Mouse (Mus musculus) lung, postnatal 25 days (tissue): ENCODE results near the gene Sphk2.

Source experiments
- DNase-seq: peaks from one replicate; pipeline ENCODE4 v3.0.0; 2022; ENCODE audit warnings: low spot score

The Sphk2 gene

DNA sequence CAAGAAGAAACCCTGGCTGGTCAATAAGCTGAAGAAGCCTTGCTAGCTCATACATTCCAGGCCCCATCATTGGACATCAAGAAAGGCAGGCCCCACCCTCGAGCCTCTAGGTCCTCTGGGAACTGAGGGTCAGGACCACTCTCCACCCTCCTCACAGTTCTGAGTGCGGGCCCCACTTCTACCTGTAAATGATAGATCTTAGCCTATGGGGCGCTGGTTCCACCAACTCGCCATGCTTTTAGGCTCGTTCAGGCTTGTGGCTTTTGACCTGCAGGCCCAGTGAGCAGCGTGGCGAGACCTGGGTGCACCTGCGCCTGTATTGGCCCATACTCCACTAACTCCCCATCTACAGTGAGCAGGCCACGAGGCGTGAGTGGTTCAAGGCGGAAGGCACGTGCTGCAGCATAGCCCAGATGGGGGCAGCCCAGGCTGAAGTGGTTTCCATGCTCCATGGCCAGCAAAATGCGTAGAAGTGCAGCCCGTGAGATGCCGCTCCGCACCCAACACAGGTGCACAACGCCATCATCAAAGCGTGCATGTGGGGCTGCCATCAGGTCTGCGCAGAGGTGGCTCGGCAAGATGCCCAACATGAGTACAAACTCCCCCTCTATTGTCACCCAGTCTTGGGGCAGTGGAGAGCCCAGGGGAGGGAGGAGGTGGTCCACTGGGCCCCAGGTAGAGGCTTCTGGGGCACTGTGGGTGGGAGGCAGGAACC is 7.2 kb downstream of the Sphk2 start:
- no peak for DNase-seq

DNA sequence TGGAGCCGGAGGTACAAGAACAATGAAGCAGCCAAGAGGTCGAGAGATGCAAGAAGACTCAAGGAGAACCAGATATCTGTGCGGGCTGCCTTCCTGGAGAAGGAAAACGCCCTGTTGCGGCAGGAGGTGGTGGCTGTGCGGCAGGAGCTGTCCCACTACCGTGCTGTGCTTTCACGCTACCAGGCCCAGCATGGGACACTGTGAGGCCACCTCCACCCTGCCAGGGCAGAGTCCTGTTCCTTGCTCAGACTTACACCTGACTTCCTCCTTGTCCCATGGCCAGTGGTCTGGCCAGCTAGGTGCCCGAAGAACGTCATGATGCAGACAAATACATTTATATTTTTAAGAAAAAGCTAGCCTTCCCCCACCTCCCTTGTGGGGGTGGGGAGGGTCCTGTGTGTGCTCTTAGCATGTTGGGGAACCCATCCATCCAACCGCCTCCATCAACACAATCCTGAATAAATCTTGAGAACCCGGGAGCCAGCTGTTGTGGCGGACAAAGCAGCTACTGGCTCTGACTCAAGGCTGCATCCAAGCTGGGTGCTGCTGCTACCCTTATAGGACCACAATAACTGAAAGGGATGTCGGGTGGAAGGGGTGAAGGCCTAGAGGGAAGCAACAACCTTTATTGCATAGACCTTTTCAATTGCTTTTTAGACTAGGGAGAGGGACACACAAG is 8.0 kb downstream of the Sphk2 start:
- DNase-seq: no peak

GRCm38 (mm10) chr7:45709036-45709435 is 8.8 kb downstream of the Sphk2 start:
- no peak for DNase-seq

- DNase-seq: no peak
Observed at GRCm38 (mm10) chr7:45708221-45708761, 9.5 kb downstream of the Sphk2 start.

DNA sequence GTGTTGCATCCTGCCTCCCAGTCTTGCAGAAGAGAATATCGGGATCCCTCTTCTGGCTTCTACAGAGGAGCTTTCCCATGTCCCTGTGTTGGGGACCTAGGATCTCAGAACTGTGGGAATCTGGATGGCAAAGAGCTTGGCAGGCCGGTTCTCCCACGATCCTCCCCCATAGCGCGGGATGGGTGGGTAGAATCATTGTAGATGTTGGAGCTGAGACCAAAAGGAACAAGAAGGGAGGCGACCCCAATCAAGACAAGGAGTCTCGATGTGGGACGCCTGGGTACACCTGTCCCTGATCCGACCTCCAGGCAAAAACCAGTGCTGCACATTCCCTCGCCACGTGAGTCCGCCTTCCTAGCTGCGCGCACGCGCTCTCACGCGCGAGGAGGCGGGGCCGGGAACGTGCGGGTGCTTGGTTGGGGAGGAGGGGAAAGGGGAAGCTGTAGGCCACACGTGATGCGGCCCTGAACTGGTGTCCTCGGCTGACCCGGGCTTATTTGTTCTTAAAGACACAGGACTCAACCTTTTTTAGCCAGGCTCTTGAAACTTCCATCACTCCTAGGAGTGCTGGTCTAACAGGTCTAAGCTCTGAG is 10.3 kb downstream of the Sphk2 start:
- DNase-seq: peak; percentile 97

DNA sequence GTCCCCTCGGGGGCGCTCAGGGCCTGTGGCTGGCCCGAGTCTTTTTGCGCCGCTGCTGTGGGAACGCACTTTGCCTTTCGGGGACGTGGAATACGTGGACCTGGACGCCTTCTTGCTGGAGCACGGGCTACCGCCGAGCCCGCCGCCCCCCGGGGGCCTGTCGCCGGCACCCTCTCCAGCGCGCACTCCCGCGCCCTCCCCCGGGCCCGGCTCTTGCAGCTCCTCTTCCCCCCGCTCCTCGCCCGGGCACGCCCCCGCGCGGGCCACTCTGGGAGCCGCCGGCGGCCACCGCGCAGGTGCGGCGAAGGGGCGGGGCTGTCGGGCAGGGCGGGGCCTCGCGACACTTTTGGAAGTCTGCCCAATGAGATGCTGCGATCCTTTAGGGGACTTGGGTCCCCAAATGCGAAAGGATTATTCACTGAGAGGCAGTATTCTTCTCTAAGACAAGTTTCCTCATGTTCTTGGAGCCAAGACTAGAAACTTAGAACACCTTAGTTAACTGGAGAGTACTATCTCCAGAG is 11.0 kb downstream of the Sphk2 start:
- DNase-seq: peak; percentile 90

DNA sequence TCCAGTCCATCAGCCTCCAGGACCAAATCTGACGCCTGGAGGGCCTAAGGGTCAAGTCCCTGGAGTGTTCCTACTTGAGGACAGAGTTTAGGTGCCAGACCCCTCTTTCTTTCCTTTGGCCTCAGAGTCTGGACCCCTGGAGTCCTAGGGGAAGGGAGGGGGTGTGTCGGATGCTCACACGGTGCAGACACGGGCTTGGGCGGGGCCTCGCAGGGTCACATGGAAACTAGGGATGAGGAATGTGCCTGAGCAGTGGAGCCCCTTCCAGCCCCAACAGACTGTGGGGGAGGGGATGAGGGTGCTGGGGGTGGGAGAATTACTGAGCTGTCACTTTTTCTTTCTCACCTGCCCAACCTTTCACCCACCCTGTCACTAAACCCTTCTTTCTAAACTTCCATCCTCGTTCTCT is 11.9 kb downstream of the Sphk2 start:
- peak; percentile 93 for DNase-seq

- DNase-seq: no peak
Observed at GRCm38 (mm10) chr7:45705443-45705864, 12.3 kb downstream of the Sphk2 start.

DNA sequence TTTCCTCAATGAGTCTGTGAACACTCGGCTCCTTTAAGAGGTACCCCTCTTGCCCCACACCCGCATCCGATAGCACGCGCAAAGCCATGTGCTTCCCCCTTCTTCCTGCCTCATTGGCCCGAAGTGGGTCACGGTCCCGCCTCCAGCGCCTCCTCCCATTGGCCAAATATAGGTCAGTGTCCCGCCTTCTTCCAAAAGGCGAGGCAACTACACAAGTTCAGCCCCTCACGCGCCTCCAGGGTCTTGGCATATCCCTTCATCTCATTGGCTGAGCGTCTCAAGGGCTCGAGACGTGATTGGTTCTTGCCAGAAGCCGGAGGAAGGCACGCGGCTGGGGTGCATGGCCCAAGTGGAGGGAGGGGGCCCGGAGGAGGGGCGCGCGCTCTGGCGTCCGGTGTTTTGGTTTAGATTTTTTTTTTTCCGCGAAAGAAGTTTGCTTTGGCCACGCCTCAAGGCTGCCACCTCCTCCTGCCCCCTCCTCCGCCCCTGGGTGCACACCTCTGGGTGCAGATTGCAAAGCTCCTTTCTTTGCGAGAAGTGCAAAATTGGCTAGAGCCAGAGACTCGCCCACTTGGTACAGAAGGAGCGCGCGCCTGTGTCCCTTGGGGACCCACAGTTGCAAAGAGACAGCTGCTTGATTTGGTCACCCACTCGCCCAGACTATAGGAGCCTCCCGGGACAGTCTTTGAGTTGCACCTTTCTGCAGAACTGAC is 12.9 kb downstream of the Sphk2 start, which contains the start of gene Dbp:
Gene Dbp, plus strand, starts transcription at position 359 of the 713 bp plus-strand sequence.
- peak; percentile 100 for DNase-seq

GRCm38 (mm10) chr7:45704046-45704559 is 13.7 kb downstream of the Sphk2 start:
- peak; percentile 70 for DNase-seq

DNA sequence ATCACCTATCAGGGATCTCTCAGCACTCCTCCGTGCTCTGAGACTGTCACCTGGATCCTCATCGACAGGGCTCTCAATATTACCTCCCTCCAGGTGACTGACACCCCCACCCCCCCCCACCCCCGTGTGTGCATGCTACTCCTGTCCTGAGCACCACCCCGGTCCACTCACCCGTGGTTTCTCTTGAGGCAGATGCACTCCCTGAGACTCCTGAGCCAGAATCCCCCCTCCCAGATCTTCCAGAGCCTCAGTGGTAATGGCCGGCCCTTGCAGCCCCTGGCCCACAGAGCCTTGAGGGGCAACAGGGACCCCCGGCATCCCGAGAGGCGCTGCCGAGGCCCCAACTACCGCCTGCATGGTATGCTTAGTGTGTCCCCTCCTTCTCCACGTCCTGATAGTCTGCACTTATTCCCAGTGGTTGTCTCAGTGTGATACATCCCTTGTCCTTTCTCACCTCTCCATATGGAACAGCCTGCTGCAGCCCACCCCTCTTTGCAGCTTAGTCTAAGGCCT is 14.2 kb downstream of the Sphk2 start:
- no peak for DNase-seq

- DNase-seq: no peak
Observed at GRCm38 (mm10) chr7:45702809-45703520, 14.8 kb downstream of the Sphk2 start.

DNA sequence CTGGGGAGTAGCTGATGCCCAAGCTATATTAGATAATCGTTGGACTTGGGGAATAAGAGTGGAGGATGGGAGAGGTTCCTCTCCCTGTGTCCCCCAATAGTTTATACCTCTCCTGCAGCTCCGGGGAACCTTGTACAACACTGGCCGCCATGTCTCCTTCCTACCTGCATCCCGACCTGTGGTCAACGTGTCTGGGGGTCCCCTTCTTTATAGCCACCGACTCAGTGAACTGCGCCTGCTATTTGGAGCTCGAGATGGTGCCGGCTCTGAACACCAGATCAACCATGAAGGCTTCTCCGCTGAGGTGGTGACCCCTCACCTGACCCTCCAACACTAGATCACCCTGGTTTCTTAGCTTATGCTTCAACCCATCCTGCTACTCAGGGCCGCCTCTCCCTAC is 15.5 kb downstream of the Sphk2 start:
- DNase-seq: no peak

DNA sequence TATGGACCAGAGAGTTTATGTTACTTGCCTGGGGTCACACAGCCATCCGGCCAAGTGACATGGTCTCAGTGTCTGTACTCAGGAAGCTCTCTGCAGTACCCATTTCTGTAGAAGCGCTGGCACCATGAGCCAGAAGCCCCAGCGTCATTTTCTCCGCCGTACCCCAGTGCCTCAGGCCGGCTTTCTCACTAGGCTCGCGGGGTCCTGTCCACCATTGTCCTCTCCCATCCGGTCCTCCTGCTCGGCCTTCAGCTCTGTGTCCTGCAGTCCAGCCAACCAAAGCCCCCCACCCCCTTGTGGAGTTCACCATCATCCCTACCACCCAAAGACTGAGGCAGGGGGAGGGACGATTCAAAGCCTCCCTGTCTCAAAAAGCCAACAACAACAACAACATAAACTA is 16.2 kb downstream of the Sphk2 start:
- DNase-seq: no peak

DNA sequence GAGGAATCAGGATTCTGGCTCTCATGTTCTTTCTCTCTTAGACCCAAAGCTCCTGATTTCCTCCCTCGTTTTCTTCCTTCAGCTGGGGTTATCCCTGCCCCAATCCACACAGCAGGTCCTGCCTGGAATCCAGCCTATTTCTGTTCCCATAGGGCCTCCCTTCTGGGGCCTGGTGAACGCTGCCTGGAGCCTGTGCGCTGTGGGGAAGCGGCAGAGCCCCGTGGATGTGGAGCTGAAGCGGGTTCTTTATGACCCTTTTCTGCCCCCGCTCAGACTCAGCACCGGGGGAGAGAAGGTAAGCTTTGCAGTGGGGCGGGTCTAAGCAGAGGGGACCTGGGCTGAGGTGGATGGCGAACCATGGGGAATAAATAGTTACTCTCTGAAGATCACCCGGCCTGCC is 16.7 kb downstream of the Sphk2 start:
- DNase-seq: no peak

DNA sequence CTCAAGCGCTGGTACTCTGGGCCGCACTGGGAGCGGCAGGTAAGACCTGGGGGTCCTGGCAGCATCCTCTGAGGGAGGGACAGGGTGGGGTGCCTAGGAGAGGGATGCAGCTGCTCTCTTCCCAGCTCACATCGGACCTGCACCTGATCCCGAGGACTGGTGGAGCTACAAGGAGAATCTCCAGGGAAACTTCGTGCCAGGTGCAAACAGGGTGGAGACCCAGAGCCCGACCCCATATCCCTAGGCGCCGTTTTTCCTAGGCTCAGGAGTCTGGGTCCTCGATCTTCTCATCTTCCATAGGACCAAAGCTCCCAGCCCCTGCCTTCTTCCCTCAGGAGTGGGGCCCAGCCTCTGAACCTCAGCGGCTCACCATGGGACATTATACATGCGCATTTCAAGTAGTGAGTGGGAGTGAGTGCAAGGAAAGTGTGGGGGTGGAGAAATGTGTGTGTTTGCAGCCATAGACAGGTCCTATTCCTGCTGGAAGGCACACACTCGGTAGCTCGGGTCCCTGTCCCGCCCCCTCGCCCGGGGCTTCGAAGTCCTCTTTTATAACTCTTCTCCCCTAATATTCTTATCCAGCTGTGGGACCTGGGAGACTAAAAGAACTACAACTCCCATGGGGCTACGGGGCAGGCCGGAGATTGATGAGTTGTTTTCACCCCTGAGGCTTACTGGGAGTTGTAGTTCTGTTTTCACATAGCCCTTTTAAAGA is 17.3 kb downstream of the Sphk2 start:
- peak; percentile 86 for DNase-seq

GRCm38 (mm10) chr7:45699523-45700141 is 18.2 kb downstream of the Sphk2 start, which contains the start of gene Car11:
TSS of gene Car11 (plus strand) at chr7:45699843.
- no peak for DNase-seq

DNA sequence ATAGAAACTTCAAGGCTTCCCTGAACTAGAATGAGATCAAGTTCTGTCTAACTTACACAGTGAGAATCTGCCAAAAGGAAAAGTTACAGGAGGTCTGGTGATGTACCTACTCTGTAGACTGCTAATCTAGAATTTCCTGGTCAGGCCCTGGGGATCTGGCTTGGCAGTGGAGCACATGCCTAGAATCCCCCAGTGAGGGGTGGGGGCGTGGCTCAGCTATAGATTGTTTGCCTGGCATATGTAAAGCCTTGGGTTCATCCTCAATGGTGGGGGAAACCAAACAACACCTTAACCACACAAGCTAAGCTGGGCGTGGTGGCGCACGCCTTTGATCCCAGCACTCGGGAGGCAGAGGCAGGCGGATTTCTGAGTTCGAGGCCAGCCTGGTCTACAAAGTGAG is 19.9 kb downstream of the Sphk2 start:
- DNase-seq: no peak

DNA sequence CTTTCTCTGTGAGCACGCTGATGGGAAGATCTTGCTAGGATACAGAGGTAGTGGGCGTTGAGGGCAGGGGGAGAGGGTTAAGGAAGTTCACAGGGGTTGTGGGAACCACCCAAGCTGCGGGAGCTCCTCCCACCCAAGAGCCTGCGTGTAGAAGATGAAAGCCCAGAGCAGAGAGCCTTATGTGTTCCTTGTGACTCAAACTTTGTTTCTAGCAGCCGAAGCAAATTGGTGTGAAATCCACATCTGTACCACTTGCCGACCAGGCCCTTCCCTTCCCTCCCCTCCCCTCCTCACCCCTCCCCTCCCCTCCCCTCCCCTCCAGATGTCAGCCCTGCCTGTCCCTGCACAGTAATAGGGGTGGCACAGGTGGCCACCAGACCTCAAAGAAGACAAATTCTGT is 22.7 kb downstream of the Sphk2 start:
- DNase-seq: no peak
